Mouse (Mus musculus) 3134 (cell line): ENCODE measurements around the gene Rap1gap.

Source experiments
- DNase-seq: peaks from one replicate; pipeline ENCODE4 v3.0.0-alpha.2; 2011; ENCODE audit warnings: low spot score; ENCODE audit not compliant: insufficient read length; ENCODE audit errors: extremely low read depth

The Rap1gap gene

DNA sequence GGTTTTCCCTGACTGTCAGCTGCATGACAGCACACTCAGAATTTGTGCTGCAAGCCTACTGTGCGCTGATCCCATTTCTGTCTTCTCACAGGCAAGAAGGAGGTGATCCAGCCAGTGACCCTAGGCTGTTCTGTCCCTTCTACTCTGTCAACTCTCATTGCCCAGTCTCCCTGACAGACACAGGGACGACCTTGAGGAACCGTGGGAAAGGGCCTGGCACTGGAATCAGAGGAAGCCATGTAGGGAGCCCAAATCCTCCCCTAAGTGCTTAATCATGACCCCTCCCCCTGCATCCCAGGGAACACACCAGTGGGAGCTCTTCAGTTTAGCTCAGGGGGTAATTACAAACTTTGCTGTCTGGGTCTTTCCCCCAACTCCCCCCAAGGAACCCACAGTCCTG lies 73.2 kb downstream of the Rap1gap start:
- no peak for DNase-seq

GRCm38 (mm10) chr4:137739151-137739923 lies 74.8 kb downstream of the Rap1gap start:
- no peak for DNase-seq

DNA sequence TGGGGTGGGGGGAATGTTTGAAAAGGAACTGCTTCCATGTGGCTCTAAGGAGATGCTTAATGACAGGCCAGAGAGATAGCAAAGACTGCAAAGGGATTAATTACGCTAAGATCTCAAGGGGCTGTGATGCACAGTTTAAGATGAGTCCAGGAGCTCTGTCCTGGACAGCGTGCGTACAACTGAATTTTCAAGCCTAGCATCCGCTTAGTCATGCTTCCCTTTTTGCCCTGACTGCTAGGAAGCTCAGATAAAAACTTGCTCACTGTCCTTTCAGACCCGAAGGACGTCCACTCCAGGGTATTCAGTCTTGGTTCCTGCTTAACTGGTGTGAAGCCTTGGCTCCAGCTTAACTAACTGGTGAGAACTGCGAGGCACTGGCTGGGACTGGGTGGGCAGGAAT lies 75.8 kb downstream of the Rap1gap start:
- no peak for DNase-seq

GRCm38 (mm10) chr4:137743791-137744190 lies 79.3 kb downstream of the Rap1gap start:
- no peak for DNase-seq

GRCm38 (mm10) chr4:137744433-137744918 lies 80.0 kb downstream of the Rap1gap start:
- DNase-seq, result peak; percentile 65

DNA sequence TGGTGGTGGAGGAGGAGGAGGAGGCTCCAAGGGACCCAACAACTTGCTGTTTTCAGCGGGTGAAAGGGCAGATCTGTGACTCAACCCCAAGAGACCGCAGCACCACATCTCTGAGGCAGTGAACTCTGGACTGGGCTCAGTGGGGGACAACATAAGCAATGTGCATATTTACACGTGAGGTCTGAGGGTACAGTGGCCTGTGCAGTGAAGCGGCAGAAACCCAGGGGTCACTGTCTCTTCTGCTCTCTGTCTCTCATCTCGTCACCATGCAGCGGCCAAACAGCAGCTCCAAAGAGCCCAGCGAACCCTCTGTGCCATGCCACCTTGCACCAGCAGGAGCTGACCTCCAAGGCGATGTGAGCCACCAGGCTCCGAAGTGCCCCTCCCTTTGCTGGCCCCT lies 82.6 kb downstream of the Rap1gap start:
- no peak for DNase-seq

DNA sequence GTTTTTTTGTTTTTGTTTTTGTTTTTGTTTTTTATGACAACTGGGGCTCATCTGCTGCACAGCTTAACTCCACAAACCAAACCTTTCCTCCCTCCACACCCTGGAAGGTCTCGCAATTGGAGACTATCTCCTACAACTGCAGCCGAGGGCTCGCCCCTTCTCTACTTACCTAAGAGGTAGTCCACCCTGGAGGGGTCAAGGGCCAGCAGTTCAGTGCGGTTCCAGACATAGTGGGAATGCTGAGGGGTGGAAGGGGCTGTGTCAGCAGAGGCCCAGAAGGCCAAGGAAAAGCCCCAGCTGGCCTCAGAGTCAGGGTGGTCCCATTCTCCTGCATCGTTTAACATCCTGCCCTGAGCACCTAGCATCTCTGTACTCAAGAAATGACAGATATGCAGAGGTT lies 83.1 kb downstream of the Rap1gap start:
- DNase-seq, result no peak

GRCm38 (mm10) chr4:137748726-137749125 lies 84.2 kb downstream of the Rap1gap start:
- peak; percentile 43 for DNase-seq

DNA sequence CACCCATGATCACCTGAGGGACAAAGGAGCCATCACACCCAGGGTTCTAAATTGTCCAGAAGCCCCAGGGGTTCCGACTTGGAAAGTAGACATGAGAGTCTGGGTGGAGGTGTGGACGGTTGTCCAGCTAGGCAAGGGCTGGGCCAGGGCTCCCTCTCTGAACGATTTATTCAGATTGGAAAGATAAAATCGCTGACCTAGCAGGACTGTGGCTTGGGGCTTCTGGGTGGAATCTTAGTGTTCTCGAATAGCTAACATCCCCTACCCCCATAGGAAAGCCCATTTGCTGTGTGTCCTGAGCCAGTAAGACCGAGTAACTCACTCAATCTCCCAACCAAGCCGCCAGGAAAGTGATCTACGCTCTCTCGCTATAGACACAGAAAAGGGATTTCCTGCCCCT lies 85.2 kb downstream of the Rap1gap start:
- no peak for DNase-seq

- DNase-seq, result no peak
Observed at GRCm38 (mm10) chr4:137750121-137750520, 85.6 kb downstream of the Rap1gap start.

DNA sequence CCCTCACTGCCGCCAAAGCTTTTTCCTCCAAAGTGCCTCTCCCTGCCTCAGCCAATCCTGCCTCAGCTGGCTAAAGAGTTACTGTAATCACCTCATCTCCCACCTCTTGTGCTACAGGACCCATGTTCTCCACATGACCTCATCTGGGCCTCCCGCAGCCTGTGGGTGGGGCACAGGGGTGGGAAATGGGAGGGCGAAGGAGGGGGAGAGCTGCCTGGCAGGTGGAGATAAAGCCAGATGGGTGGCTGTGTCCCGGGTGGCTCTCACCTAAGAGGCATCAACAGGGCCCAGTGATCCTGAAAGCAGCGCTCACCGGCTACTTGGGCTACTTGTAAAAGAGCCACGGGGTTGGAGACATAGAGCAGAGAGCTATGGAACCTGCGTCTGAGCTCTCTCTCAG lies 86.8 kb downstream of the Rap1gap start:
- no peak for DNase-seq

- no peak for DNase-seq
Observed at GRCm38 (mm10) chr4:137751717-137752116, 87.2 kb downstream of the Rap1gap start.

GRCm38 (mm10) chr4:137752471-137752870 lies 87.9 kb downstream of the Rap1gap start:
- no peak for DNase-seq

- no peak for DNase-seq
Observed at GRCm38 (mm10) chr4:137753199-137753598, 88.7 kb downstream of the Rap1gap start.

GRCm38 (mm10) chr4:137754446-137754845 lies 89.9 kb downstream of the Rap1gap start:
- DNase-seq, result no peak

- no peak for DNase-seq
Observed at GRCm38 (mm10) chr4:137762886-137763285, 98.4 kb downstream of the Rap1gap start.

- DNase-seq, result no peak
Observed at GRCm38 (mm10) chr4:137763920-137764495, 99.5 kb downstream of the Rap1gap start.

DNA sequence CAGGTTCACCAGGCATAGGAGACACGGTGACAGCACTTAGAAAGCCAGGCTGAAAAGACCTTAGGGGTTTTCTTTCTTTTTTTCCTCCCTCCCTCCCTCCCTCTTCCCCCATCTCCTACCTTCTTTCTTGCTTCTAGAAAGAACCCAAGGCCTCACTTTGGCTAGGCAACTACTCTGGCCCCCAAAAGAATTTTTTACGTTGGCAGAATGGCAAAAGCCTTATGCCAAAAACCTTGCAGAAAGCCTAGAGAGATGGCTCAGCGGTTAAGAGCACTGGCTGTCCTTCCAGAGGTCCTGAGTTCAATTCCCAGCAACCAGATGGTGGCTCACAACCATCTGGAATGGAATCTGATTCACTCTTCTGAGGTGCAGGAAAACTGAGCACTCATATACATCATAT lies 100.1 kb downstream of the Rap1gap start:
- no peak for DNase-seq

DNA sequence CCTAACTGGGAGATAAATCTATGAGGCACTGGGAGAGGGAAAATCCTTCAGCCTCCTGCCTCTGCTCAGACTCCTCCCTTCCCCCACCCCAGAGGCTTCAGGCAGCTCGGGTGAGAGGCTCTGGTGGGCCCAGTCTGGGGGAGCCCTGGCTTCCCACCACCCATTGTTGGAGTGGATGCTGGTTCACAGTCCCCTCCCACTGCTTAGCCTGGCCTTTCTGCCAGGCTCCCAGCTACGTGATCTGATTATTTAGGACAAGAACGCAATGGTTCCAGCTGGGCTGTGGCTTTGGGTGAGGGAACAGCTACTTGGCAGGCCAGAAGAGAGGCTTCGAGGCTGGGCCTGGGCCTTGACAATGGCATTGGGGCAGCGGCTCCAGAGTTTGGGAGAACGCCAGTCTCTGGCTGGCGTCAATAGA lies 101.0 kb downstream of the Rap1gap start:
- no peak for DNase-seq

GRCm38 (mm10) chr4:137766365-137766764 lies 101.8 kb downstream of the Rap1gap start:
- no peak for DNase-seq

DNA sequence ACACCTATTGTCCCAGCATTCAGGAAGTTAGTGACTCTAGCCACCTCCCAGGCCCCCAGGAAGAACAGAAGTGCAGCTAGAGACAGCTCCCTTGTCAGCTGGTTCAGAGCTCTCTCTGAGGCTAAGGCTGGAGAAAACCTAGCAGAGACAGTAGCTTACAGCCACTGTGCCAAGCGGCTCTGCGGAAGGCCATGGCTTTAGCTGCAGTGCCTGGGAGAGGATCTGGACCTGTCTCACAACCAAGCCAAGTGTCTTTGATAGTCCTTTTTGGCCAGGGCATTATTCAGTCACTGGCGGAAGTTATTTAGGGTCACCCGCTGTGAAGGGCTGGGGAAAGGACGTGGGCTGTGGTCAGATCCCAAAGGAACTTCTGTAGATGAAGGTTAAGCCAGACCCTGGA lies 103.9 kb downstream of the Rap1gap start:
- no peak for DNase-seq

- DNase-seq, result no peak
Observed at GRCm38 (mm10) chr4:137768831-137769230, 104.3 kb downstream of the Rap1gap start.
